Mouse (Mus musculus): ENCODE measurements around the gene Bcat2. TPM values are rescaled to one million over a fixed set of nuclear protein-coding genes. Genes with fewer than 3 reads are reported as not detected.
A peak's percentile ranks its signal among the peaks of the same experiment; 100 is the strongest.

Bcat2 gene
- total RNA-seq, 2 experiments from 2014 or later, result 37.2 to 37.8 TPM

DNA sequence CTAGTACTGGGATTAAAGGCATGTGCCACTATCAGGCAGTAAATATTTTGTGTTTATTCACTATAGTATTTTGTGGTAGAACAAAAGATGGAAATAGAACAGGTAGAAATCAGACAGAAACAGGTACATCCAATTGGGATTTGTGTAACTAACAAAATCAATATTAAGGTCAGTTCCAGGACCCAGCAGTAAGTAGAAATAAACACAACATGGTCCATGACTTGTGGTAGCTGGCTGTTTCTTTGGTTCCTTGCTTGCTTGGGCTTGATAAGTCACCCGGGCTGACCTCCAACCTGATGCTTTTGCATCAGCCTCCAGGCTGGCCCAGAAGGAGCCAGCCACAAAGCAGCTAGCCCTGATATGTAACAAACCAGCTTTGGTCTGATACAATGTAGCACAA is 39.6 kb downstream of the Bcat2 start:
- intact Hi-C loops (cut with DNase I; ENCODE audit: low total_unique reads), result no loop called here

DNA sequence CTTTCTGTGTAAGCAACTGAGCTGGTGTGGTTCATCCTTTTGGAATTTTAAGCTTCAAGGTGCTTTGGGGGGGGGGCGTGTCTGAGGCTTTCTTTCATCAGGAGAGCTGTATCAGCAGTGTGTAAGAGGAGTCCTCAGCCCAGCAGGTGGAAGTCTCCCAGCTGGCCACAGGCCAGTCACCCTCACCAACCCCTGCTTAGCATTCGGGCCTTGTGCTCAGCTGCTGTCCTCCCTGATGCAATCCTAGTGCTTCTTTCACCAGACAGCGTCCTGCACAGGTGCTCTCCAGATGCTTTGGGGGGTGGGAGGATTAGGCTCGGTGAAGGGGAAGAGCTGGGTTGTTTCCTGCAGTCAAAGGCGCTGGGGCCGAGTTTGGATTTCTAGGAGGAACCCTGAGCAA is 46.3 kb downstream of the Bcat2 start:
- intact Hi-C loops (cut with DNase I; ENCODE audit: low total_unique reads), result no loop called here
- peak; percentile 62 for DNase-seq

More for the DNA sequence above, 39.6 kb downstream of the Bcat2 start:
- no peak for DNase-seq

DNA sequence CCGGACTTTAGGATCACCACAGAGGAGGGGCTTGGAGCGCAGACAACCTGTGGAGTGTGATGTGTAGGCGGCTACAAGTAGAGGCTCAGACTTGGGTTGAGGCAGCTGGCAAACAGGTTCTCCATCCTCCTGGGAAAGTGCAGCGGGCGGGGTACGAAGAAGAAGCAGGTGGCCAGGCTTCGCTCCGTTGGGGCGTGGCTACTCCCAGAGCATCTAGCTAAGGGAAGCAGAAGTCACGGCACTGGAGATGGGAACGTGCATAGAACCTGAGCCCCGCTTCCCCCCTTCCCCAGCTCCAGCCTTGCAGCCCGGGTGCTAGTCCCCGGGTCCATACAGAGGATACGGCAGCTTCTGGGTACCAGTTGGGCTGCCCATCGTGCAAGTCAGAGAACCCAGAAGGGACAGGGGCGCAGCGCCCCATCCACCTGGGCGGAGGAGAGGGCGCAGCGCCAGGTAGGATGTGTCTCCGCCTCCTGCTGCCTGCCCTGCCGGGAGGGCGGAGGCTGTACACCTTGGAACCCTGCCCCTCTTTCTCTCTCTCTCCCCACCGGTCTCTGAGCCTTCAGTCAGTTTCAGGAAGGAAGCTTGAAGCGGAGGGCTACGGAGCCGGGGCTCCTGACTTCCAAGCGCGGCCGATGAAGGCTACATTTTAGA is 47.2 kb downstream of the Bcat2 start, which contains the start of gene Fut1:
Gene Fut1 (plus strand): TSS at position 248 of the 654 bp plus-strand sequence.
- DNase-seq, result no peak
- intact Hi-C loops (cut with DNase I; ENCODE audit: low total_unique reads), result no loop called here

DNA sequence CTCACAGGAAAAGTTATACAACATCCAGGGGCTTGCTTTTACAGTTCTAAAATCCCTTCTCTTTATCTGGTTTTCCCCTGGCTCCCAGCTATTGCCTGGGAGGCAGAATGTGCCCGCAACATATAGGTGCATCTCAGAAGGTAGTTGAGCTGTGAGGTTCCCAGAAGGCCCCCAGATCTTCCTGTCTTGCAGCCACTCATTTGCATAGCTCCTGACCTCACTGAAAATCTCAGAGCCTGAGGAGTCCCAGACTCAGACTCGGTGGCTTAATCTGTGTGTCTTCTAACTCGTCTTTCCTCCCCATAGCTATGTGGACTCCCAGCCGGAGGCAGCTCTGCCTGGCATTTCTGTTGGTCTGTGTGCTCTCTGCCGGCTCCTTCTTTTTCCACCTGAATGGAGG is 48.4 kb downstream of the Bcat2 start:
- no peak for DNase-seq
- intact Hi-C loops (cut with DNase I; ENCODE audit: low total_unique reads), result no loop called here

DNA sequence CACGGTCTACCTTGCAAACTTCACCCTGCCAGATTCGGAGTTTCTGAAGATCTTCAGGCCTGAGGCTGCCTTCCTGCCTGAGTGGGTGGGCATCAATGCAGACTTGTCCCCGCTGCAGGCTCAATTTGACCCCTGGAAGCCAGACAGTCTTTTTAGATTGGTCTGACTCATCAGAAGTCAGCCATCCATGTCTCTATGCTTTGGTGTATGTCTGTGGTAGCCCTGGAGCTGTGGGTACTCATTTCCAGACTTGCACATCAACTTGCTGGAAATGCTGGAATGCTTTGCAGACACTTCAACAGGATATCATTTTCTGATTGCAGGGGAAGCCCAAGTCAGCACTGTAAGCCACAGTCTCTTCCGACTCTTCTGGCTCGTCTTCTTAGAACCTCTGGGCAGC is 49.6 kb downstream of the Bcat2 start:
- no peak for DNase-seq
- intact Hi-C loops (cut with DNase I; ENCODE audit: low total_unique reads), result no loop called here

DNA sequence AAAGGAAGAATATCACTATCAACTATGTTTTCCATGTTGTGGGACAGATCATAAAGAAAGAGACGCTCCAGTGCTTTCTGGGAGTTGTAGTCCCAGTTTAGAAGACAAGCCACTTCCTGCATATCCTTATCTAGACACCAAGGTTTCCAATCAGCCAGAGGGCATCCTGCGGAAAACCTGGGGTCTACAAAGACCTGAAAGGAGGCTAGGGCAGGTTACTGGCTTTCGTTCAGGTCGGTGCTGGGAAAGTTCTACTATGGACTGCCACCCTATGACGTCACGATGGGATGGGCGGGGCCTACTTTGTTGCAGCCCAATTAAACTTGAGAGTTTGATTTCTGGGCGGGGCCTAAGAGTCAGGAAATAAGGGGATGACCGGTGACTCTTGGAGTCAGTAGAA is 51.5 kb downstream of the Bcat2 start, which contains the start of gene Izumo1:
Gene Izumo1 (plus strand): TSS at position 369 of the 400 bp plus-strand sequence.
- intact Hi-C loops (cut with DNase I; ENCODE audit: low total_unique reads), result no loop called here
- DNase-seq, result peak; percentile 25

DNA sequence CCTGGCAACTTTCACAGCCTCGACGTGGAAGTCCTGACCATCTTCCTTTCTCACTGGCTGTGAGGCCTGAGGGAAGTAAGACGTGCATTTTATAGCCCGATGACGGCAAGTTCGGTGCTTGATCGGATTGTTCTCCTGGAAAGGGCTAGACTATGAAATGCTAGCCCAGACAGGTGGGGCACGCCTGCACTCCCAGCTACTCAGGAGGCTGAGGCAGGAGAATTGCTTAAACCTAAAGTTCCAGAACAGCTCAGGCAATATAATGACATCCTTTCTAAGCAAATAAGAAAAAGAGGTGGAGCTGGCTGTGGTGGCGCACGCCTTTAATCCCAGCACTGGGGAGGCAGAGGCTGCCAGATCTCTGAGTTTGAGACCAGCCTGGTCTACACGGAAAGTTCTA is 53.6 kb downstream of the Bcat2 start:
- intact Hi-C loops (cut with DNase I; ENCODE audit: low total_unique reads), result no loop called here
- DNase-seq, result no peak

DNA sequence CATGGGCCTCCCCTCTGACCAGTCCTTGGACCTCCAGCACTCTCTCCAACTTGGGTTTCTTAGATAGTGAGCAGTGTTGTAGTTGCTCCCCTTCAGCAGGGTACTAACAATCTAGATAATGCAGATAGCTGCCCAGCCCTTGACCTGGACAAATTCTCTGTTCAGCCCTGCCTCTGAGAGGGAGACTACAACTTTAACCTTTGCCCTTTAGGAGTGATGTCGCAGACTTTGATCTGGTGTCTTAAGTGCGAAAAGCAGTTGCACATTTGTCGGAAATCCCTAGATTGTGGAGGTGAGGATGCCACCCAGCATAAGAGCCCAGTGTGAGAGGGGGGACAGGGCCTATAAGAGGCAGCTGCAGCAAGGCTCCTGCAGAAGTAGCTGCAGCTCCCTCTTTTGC is 54.8 kb downstream of the Bcat2 start:
- intact Hi-C loops (cut with DNase I; ENCODE audit: low total_unique reads), result no loop called here
- DNase-seq, result no peak

DNA sequence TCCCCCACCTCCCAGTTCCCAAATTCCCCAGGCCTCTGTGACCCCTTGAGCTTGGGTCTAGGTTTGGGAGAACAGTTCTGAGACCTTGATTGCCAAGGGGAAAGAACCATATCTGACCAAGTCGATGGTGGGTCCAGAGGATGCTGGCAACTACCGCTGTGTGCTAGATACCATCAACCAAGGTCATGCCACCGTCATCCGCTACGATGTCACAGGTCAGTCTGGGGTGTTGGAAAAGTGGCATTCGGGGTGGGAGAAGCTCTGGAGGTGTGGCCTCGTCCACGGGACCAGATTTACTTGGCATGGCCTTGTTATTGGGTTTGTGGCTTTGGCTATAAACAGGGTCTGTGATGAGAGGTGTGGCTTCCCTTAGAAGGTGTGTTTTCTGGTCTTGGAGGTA is 55.5 kb downstream of the Bcat2 start:
- no peak for DNase-seq
- intact Hi-C loops (cut with DNase I; ENCODE audit: low total_unique reads), result no loop called here

DNA sequence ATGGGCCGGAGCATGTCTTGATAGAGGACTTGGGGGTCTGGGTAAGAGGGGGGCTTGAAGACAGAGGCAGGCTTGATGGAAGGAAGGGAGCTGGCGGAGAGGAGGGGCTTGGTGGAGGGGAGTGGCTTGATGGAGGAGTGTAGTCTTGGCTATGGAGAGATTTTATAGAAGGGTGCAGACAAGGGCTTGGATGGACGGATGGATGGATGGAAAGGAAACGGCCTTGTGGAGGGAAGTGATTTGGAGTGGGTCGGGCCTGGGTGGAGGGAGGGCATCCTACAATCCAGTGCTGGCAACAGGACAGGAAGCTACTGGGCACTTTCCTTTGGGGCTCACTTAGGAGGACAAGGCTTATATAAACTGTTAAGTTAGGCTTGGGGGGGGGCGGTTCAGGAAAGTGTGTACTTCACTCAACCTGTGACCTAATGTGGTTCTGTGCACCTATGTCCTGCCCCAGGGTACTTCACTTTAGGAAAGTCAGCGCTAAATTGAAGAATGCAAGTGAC is 56.7 kb downstream of the Bcat2 start:
- no peak for DNase-seq
- intact Hi-C loops (cut with DNase I; ENCODE audit: low total_unique reads), result no loop called here

DNA sequence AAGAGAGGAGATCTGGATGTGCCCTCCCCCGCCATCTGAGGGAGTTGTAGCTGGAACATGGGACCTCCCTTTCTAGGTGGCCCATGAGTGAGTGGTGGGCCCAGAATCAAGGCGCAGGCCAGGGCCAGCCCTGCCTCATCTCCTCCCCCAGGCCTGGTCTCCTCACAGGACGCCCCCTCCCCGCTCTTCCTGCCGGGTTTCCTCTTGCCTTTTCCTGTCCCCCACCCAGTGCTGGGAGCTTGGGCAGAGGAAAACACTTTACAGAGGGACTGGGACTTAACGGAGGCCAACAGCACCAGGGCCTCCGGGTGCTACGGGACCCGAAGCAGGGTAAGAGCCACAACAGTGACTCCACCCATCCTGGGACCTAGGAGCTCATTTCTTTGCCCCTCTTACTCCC is 57.3 kb downstream of the Bcat2 start, which contains the start of gene Rasip1:
Gene Rasip1 (plus strand): TSS at position 228 of the 400 bp plus-strand sequence.
- no peak for DNase-seq

DNA sequence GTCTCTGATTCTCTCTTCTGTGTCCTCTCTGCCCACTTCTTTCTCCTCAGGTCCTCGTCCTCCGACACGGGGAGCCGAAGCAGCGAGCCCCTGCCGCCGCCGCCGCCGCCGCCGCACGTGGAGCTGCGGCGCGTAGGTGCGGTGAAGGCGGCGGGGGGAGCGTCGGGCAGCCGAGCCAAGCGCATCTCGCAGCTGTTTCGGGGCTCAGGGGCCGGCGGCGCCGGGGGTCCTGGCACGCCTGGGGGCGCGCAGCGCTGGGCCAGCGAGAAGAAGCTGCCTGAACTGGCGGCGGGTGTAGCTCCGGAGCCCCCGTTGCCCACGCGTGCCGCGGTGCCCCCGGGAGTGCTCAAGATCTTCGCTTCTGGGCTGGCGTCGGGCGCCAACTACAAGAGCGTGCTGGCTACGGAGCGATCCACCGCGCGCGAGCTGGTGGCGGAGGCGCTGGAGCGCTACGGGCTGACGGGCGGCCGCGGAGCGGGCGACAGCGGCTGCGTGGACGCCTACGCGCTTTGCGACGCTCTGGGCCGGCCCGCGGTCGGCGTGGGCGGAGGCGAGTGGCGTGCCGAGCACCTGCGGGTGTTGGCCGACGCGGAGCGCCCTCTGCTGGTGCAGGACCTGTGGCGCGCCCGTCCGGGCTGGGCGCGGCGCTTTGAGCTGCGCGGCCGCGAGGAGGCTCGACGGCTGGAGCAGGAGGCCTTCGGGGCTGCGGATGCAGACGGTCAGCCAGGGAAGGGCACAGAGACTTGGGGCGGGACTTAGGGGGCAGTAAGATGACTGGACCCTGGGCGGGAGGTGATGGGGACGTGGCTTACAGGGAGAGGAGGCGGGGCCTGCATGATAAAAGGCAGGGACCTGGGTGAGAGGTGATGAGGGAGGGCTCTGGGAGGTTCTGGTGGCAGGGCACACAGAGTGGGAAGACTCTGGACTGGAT is 58.7 kb downstream of the Bcat2 start:
- peak; percentile 92 for DNase-seq
- intact Hi-C loops (cut with DNase I; ENCODE audit: low total_unique reads), result no loop called here

More for the DNA sequence above, 57.3 kb downstream of the Bcat2 start, which contains the start of gene Rasip1:
- intact Hi-C loops (cut with DNase I; ENCODE audit: low total_unique reads), result no loop called here

DNA sequence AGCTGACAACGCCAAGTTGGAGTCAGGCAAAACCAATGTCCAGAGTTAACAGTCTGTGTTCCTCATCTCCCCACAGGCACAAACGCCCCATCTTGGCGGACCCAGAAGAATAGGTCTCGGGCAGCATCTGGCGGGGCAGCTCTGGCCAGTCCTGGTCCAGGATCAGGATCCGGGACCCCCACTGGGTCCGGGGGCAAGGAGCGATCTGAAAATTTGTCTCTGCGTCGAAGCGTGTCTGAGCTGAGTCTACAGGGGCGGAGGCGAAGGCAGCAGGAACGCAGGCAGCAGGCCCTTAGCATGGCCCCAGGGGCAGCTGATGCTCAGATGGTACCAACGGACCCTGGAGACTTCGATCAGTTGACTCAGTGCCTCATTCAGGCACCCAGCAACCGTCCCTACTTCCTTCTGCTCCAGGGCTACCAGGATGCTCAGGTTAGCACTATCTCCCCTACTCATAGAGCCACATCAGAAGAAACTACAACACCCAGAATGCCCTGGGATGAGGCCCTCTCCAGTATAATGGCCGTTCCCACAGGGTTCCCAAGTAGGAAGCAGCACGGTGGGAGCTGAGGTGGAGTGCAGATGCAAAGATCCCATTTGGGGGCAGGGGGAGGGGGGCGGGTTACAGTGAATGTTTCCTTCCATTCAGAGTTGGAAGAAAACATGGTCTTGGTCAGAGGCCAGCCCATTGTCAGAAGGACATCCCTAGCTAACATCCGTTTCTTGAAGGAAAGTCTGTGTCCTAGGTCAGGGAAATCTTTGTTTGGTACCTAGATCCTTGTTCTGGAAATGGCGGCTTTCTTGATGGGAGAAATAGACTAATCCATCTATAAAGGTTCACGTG is 60.3 kb downstream of the Bcat2 start:
- no peak for DNase-seq
- intact Hi-C loops (cut with DNase I; ENCODE audit: low total_unique reads), result no loop called here

DNA sequence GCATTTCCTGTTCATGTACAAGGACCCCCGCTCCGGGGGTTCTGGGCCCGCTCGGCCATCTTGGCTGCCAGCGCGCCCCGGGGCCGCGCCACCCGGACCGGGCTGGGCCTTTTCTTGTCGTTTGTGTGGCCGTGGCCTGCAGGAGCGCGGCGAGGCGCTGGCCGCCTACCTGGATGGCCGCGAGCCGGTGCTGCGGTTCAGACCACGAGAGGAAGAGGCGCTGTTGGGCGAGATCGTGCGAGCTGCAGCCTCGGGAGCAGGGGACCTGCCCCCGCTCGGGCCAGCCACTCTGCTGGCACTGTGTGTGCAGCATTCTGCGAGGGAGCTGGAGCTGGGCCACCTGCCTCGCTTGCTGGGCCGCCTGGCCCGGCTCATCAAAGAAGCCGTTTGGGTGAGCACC is 62.5 kb downstream of the Bcat2 start:
- intact Hi-C loops (cut with DNase I; ENCODE audit: low total_unique reads), result no loop called here

DNA sequence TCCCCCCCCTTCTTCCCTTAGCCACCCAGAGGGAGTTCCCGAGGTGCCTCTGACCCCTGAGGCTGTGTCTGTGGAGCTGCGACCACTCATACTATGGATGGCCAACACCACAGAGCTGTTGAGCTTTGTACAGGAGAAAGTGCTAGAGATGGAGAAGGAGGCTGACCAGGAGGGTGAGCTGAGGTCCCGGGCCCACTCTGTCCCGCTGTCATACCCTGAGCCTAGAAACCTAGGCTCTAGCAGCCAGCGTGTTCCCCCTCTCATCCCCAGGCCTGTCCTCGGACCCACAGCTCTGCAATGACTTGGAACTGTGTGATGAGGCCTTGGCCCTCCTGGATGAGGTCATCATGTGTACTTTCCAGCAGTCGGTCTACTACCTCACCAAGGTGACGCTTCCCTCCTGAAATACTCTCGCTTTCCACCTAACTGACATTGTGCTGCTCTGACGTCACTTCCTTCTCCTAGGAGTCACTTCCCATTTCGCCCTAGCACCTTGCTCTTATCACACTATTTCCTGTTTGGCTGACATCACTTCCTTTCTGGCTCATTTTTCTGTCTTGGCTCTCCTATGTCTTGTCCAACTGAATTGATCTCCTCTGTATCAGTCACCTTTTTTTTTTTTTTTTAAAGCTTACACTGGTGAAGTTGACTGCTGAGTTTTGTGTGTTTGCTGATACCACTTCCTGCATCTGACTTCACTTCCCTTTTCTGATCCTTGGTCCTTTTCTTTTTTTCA is 65.2 kb downstream of the Bcat2 start:
- DNase-seq, result no peak
- intact Hi-C loops (cut with DNase I; ENCODE audit: low total_unique reads), result no loop called here

More for the DNA sequence above, 62.5 kb downstream of the Bcat2 start:
- peak; percentile 37 for DNase-seq

DNA sequence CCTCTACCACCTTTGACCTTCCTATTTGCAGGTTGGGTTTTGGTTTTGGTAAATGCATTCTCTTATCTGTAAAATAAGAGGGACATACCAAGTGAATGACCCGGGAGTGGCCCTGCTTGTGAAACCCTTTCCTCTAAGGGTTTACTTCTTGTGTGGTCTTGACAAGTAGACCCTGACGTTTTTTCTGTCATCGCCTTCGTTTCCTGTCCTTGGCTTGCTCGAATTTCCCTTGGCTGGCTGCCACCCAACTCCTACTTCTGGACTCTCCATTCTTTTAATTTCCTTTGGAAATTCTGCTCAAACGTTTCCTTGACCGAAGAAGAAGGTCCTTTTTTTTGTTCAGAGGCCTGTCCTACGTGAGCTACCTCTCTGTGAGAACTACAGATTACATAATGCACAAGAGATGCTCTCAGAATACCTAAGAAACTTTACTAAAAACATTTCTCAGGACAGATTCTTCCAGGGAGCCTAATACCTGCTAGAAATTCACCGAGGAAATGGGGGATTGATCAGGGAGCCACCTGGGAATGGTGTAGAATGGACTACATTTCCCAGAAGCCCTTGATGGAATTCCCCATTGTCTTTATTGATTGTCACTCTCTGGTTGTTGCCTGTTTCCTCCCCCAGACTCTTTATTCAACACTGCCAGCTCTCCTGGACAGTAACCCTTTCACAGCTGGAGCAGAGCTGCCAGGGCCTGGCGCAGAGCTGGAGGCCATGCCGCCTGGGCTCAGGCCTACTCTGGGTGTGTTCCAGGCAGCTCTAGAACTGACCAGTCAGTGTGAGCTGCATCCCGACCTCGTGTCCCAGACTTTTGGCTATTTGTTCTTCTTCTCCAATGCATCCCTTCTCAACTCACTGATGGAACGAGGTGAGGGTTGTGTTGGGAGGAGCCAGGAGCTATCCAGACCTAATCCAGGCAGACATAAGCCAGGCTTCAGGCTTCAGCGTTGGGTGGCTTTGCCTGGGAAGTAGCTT is 66.0 kb downstream of the Bcat2 start:
- peak; percentile 35 for DNase-seq
- intact Hi-C loops (cut with DNase I; ENCODE audit: low total_unique reads), result no loop called here

DNA sequence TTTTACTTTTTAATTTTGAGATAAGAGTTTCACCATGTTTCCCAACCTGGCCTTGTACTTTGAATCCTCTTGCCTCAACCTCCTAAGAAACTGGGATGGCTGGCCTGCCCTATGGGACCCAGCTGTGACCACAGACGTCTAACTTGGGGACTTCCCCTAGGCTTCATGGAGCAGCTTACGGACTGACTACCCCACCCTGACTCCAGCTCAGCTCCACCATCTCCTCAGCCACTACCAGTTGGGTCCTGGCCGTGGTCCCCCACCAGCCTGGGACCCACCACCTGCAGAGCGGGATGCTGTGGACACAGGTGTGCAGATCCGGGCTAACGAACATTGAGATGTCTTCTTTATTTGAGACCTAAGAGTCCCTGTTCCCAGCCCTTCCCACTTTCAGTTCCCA is 67.8 kb downstream of the Bcat2 start:
- intact Hi-C loops (cut with DNase I; ENCODE audit: low total_unique reads), result no loop called here

More for the DNA sequence above, 67.8 kb downstream of the Bcat2 start:
- no peak for DNase-seq

Data from gastrocnemius, postnatal 14 days (tissue).